Mouse (Mus musculus) CD8-positive naive resting alpha-beta T cell, adult 2 months (primary cell): ENCODE measurements around the gene Kera.

Experiments
- DNase-seq, 2 experiments: peaks; one replicate each; pipeline ENCODE4 v3.0.0; 2022; ENCODE audit warnings: low read depth in 2 of 2, low spot score in 2 of 2

Kera gene

DNA sequence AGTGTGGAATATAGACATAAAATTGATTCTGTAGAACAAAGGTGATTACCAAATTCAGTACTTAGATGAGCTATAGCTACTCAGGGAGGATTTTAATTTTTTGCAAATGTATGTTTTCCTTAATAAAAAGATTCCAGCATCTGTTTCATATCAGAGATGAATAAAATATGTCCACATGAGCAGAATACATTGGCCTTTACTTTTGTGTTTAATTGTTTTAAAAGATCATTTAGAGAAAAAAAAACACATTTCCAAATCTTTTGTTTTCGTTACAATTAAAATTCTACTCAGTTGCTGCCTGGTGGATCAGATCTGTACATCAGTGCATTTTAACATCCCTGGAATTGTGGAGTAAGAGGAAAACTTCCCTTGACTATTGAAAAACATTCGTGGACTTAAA is at the start of gene Kera:
TSS of gene Kera (plus strand) at position 301 of the 400 bp plus-strand sequence.
- DNase-seq = no peak

DNA sequence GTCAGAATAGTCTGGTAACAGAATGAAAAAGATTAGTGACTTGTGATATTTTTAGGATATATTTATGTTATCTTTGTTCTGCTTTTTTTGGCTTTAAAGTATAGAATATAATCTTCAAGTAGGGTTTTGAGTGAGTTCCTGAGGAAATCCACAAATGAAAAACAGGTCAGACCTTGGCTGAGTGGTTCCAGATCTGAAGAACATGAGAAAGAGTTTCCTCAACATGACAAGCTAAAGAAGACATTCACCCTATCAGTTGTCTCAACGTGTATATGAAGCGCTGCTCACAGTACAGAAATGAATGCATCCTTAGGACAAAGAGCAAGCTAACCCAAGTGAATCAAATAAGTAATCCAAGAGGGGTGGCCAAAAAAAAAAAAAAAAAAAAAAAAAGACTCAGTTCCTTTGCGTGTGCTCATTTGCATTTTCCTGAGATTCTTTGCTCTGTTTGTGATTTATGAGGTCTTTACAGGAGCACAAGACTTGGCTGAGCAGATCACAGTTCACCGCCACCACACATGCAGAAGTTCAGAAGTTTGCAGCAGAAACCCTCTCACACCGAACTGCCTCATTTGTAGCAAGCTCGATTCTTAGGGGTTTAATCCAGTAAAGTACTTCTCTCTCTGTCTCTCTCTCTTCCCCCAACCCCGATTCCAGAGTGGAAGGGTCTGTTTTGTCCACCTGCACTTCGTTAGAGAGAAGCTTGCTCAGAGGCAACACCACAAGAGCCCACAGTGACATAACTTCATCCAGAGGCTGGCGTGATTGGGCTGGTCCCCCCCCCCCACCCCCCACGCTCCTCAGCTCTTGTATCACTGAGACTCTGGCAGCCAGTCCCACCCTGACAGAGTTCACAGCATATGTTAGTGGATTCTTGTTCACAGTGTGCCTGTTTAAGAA is 41.5 kb upstream of the Kera start, which contains the start of gene Lum:
TSS of gene Lum (plus strand) at position 172 of the 900 bp plus-strand sequence.
- DNase-seq = no peak

DNA sequence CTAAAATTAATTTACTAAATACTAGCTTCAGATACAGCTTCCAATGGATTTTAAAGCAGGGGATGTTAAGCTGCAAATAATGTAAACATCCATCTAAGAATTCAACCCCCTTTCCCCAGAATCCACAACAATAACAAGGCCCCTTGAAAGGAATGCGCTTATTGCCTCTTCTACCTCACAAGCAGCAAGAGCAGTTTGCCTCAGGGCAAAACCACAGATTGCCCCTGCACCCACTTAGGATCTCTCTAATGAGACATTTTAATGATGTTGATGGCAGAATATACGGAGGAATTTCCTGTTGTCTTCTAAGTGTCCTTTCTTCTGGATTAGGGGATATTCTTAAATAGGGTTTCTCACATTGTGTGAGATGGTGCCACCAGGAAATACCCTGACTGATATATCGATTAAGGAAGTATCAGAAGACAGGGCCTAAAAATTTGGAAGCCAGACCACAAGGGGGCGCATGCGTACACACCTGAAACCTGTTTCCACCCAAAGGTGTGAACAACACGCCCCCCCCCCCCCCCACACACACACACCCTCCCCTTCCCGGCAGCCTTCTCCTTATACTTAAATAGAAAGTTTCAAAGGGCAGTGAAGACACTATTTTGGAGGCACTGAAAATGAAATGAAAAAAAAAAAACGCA is 39.1 kb upstream of the Kera start:
- no peak for DNase-seq

DNA sequence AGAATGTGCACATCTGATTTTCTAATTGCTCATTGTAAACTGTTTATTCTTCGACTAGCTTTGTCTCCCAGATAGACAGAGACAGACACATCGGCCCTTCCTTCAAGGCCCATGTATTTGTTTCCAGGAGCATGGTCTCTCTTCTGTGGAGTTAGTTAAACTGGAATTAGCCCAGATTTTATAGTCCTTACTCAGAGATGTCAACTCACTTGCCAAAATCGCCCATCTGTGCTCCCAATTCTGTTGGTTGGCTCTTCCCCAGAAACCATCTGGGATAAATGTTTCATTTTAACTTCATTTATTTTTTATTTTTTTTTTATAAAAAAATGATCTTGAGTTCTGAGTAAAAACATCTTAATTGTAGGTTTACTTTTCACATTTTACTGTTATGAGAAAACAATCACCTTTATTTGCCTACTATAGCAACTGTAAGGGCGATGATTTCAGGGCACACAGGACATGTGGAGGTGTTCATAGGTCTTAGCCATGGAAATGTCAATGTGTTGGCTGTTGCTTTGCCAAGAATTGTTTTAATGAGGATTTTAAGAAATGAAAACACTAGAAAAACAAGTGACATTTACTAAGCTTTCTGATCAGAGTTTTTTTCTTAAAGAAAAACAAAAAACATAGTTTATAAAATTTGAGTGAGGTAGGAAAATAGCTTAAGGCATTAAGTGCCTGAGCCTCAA is 24.0 kb upstream of the Kera start:
- no peak for DNase-seq

DNA sequence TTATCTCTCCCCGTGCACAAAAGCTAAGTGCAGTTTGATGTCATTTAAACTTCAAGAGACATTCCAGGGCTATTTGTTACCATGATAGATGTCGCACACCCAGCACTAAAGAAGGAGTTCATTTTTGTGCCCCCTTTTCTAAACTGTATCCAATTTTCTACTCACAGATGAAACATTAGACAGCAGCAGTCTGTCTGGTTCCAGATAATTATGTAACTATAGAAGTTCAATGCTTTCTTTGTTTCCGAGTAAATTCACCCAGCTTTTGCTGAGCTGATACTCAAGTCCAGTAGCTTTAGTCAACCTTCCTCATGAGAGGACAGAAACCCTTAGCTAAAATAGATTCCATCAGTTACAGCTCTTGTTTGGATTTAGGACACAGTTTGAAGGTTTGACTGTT is 22.5 kb upstream of the Kera start:
- DNase-seq = no peak

DNA sequence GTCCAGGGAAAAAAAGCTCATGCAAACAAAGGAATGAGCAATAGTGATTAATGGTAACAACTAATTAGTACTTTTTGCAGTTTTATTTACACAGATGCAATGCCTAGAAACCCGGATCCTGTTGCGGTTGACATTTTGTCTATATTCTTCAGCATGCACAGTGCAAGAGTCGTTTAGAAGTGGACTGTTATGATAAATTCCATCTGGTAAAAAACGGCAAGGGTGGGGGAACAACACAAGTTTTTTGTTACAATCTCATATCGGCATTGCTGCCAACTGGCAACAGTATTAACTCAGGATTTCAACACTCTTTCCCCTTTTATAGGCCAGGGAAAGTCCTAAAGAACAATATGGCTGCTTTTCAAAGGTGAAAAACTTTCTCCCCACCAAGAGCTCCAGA is 19.5 kb upstream of the Kera start:
- no peak for DNase-seq

DNA sequence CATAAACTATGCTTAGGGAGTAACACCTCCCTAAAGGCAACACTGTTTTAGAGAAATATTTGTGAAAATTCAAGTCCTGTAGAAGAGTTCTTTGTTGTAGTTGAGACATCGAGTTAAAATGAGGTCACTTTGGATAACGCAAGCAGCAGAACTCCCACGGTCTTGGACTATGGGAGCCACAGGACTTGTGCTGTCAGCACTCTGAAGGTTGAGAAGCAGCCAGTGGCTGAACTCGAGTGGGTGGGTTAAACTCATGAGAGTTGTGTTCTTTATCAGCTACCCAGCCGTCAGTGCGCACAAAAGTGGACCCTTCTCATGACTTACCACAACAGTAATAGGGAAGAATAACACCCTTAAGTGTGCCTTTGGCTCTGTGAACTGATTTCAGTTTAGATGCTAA is 17.1 kb upstream of the Kera start:
- DNase-seq = no peak

DNA sequence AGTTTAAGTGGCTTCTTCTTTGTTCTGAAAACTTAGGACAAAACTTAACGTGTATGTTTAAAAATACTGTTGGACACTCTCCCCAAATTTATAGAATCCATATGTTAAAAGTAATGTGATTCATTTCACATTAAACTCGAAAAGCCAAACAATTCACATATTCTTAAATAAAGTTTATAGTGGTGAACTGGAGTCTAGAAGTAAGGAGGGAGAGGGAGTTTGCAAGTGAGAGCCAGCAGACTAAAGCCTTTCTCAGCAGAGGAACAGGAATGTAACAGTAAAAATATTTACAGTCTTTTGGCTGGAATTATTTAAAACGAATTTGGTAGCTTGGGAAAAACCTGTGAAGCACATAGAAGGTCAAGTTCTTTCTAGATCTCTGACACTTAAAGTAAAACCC is 15.6 kb upstream of the Kera start:
- no peak for DNase-seq

DNA sequence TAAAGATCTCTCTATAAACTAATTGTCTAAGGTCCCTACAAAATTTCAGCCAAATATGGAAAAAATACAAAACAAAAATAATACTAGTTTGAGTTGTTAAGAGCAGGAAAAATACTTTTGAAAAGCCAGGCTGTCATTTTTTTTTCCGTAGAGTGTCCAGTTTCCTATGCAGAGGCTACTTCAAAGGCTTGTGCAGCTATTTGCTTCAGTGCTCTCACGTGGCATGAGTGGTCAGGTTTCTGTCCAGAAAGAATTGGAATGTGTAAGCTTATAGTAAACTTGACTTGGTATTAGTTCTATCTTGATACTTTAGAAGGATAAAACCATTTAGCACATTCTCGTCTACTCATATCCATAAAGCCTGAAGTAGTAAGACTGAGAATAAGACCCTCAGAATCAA is 15.0 kb upstream of the Kera start:
- no peak for DNase-seq

DNA sequence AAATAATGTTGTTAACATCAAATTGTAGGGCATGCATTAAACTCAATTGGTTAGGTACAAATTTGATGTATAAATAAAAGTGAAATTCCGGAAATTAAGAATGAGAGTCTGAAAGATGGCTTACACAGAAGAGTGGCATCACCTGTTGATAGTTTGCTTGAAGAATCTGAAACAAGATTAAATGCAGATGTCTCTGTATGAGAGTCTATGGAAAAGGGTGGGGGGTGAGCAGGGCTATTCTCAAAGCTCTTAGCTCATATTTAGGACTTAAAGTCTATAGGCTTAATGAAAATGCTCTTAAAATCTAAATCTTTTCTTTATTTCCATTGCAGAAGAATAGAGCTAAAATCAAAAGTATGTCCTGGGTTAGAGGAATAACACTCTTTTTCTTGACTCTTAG is 11.0 kb upstream of the Kera start:
- no peak for DNase-seq

DNA sequence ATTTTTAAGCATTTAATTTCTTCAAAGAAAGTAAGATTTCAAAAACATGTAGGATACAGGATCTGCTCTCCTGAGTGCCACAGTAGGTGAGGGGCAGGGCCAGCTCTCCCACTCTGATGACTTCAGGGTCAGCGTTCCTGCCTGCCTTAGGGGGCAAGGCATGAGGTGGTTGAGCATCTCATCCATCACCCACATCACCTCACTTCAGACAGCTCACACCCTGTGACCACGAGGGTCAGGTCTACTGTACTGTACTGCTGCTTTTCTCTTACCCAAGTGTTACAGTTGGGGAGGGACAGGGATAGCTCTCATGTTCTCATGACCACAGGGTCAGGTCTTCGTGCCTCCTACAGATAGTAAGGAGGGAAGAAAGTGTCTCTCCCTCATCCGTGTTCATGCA is 4.9 kb upstream of the Kera start:
- no peak for DNase-seq

DNA sequence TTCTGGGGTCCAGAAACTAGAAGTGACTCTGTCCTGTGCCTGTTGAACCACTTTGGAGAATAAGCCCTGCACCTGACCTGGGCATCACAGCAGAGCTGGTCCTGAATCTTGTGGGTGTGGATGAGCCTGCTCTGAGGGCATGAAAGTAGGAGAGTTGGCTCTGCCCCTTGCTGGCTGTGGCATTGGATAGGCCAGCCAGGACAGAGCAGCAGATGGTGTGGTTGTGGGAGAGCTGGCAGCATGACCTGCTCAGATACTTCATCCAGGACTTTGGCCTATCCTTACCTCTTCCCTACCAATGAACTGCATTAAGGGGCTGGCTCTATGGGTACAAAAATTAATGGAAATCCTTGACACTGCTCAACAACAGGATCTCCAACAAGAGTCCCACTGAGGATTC is 3.4 kb upstream of the Kera start:
- DNase-seq = no peak

DNA sequence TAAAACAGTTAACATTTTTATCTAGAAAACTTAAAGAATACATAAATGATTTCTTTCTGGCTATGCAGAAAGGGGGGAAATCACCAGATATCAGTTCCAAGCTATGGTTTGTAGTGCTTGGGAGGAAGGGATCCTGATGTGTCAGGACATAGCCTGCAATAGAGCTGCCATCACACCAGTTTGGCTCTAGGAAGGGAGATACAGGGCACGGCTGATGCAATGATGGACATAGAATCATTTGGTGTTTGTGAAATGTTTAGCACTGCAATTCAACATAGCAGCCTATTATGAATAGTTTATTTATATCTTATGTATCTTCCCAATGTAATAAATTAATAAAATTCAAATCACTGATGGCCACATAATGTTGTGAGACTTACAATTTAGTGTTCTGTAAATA is 15.6 kb downstream of the Kera start:
- DNase-seq = no peak

DNA sequence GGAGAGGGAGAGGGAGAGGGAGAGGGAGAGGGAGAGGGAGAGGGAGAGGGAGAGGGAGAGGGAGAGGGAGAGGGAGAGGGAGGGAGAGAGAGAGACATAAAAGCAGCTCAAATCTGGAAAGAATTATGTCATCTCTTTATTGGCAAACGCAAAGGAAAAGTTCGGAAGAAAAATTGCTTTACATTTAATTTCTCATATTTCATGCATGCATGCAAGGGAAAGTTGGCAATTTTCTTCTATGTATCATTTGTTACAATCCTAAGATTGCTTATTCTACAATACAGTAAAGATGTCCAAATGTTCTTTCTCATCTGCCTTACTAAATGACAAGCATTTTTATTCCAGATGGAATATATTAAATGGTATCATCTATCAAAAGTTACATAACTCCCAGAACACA is 17.7 kb downstream of the Kera start:
- DNase-seq = no peak

DNA sequence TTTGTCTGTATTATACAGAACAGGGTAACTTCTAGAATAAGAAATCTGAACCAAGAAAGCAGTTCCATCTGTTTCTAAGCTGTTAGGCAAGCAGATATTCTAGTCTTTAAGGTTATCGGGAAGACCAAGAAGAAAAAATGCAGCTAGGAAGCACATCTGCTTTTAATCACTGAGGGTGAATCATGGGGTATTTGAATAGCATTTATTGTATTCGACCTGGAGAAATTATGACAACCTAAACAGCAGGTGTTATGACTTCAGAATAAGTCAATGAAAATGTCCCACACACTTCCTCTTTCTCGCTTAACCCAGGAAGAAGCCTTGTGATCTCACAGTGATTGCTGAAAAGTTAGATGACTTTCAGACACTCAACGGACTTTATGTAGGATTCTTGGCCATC is 18.4 kb downstream of the Kera start:
- DNase-seq = no peak

DNA sequence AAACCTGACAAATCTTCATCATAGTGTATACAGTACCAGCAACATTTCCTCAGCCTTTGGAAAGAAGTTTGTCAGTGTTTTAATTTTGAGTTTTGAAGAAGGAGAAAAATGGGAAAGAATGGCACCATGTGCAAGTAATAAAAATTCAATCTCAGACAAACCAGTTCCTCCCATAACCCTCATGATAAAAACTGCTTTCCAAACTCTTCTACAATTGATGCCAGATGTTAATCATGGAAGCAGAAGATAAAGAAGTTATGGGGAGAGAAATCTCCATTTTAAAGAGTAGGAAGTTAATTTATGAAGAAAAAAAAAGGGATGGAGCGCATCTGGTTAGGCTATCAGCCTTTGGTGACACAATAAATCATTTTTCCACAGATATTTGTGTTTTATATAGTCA is 19.9 kb downstream of the Kera start:
- DNase-seq = no peak

DNA sequence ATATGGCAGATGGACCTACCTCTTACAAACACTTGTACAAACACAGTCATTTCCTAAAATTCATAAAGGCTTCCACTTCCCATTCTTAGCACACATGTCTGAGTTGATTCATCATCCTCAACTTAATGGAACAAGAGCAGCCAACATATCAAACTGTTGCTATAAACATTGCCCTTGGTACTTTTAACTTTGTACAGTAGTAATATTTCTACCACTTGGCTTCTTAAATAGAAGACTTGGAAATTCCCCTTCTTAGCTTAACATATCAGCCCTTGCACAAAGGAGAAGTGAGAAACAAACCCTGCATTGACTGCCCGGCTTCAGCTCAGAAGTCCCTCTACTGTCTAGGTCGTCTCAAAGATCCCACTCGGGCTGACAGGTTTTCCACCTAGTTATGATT is 24.4 kb downstream of the Kera start:
- no peak for DNase-seq

DNA sequence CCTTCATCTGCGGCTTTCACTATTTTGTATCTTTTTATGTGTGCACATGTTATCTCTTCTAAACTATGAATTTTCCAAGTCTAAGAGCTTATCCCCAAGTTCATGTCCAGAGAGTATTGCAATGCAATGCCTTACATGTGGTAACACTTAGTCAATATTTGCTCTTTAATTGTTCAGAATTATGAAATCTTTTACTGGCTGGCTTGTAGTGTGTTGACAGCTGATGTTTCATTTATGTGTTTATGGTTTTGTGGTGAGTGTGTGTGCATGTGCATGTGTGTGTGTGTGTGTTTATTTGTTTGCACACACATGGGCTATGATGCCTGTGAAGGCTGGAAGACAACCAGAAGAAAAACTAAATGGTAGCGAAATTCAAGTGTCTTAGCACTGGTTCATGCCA is 35.2 kb downstream of the Kera start:
- no peak for DNase-seq

DNA sequence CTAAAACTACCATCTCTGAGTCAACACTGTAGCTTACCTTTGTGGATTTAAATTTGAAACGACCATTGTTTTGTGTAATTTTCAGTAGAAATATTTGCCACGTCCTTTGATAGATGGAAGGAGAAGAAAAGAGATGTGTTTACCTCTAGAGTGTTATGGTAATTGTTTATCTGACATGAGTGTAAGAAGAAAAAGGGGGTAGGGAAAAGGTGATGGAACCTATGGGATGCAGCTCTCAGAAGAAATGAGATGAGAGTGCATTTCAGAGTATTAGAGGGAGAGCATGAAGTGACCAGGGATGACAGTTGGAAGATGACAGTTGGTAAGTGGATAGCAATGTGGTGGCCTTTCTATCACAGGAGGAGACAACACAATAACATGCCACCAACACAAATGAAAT is 37.1 kb downstream of the Kera start, which contains the start of gene Epyc:
TSS of gene Epyc (plus strand) at position 301 of the 400 bp plus-strand sequence.
- no peak for DNase-seq

DNA sequence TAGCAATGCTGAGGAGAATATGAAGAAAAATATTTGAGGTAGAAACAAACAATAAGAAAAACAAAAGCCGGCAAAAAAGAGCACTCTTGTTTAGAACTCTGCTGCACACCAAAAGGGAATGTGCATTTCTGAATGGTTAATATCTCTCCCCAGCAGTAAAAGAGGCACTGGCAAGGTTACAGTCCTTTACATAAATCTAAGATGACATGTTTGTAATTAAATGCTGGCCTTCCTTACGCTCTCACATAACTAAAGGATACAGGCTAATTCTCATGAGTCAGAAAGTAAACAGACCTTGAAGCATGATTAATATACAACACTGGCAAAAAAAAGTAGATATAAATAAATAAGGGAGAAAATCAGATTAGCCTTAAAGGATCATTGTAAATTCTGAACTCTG is 43.7 kb downstream of the Kera start:
- no peak for DNase-seq

DNA sequence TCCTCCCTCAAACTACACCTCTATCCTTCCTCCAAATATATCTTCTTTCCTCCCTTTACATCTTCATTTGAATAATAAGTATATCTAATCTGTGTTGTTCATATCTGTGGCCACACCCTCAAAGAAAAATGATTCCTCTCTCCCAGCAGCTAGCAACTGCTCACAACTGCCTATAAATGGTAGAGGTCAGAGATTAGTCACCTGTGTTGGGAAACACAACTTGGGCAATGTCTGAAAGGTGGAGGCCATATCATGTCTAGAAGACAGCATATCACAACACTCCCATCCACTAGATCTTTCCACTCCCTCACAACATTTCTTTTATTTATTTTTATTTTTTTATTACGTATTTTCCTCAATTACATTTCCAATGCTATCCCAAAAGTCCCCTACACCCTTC is 52.8 kb downstream of the Kera start:
- DNase-seq = no peak
